In genomic region chr4:118410871-118411270, GRCm38 (mm10) we compare ENCODE assay signal across 25 mouse cellular contexts. TPM values are rescaled to one million over a fixed set of nuclear protein-coding genes. Genes with fewer than 3 reads are reported as not detected.
DNase-seq lines count a peak whose midpoint lies in the region; ATAC-seq lines count a peak whose summit lies in the region.
"Had no signal": no experiment of that assay in that cellular context is flagged by ENCODE, and none has a peak within 500 bp of the region (broad histone marks: within the 10 kb centered on the region; RNA-seq: fewer than 3 reads in every experiment).

No protein-coding gene starts in this region.

- peak; percentile 45 for DNase-seq in midbrain, embryonic 11.5 days (ENCODE audit: low spot score, missing footprints)
- no peak for DNase-seq in midbrain, embryonic 14.5 days
- peak; percentile 88 for DNase-seq in fat pad, adult 2 months (ENCODE audit: extremely low read depth, low read depth, low spot score)
- DNase-seq in T-cell, adult 2 months (ENCODE audit: low spot score) = no peak
- DNase-seq: adrenal gland, postnatal 14 days; cerebellum, adult 11 months; cerebellum, adult 8-10 months; cerebellum, postnatal 14 days; embryo, embryonic 11 days; forebrain, postnatal 0 days; gastrocnemius, postnatal 25 days; heart, adult 18-20 months; heart, postnatal 10 days; heart, postnatal 4 days had no signal

- H3K9ac ChIP-seq in midbrain, embryonic 11.5 days (ENCODE audit: low read length) = no peak overlapping the region
- H3K9ac ChIP-seq in midbrain, embryonic 14.5 days (replicated peaks; ENCODE audit: low read length) = no peak overlapping the region
- H3K9ac ChIP-seq in liver, embryonic 15.5 days = no peak overlapping the region
- H3K9ac ChIP-seq: embryonic facial prominence, embryonic 15.5 days; forebrain, postnatal 0 days had no signal

- WGBS in midbrain, embryonic 11.5 days = 90% methylated on average over 5 of the region's 5 CpGs
- 95% methylated on average over 5 of the region's 5 CpGs for WGBS in midbrain, embryonic 14.5 days
- WGBS in liver, embryonic 15.5 days (ENCODE audit: insufficient replicate concordance) = 87% methylated on average over 5 of the region's 5 CpGs

- peaks cover 16% of the 10 kb centered on the region for H3K4me1 ChIP-seq in midbrain, embryonic 11.5 days (ENCODE audit: control insufficient read depth, insufficient read depth, low read length)
- peaks cover 15% of the 10 kb centered on the region for H3K4me1 ChIP-seq in midbrain, embryonic 14.5 days (ENCODE audit: control insufficient read depth, insufficient read depth, low read length)
- H3K4me1 ChIP-seq in liver, embryonic 15.5 days (replicated peaks) = peaks cover 33% of the 10 kb centered on the region

- no peaks in the 10 kb centered on the region for H3K27me3 ChIP-seq in midbrain, embryonic 11.5 days (ENCODE audit: control insufficient read depth, insufficient read depth, low read length)
- H3K27me3 ChIP-seq in midbrain, embryonic 14.5 days (ENCODE audit: control insufficient read depth, insufficient read depth, low read length) = no peaks in the 10 kb centered on the region
- H3K27me3 ChIP-seq in liver, embryonic 15.5 days = no peaks in the 10 kb centered on the region
- H3K27me3 ChIP-seq: embryonic facial prominence, embryonic 15.5 days; forebrain, embryonic 13.5 days; hindbrain, embryonic 12.5 days had no signal

- peaks cover 13% of the 10 kb centered on the region for H3K36me3 ChIP-seq in midbrain, embryonic 11.5 days (ENCODE audit: control insufficient read depth, insufficient read depth, low read length)
- peaks cover 48% of the 10 kb centered on the region for H3K36me3 ChIP-seq in midbrain, embryonic 14.5 days (ENCODE audit: control insufficient read depth, insufficient read depth, low read length)
- peaks cover 55% of the 10 kb centered on the region for H3K36me3 ChIP-seq in liver, embryonic 15.5 days (replicated peaks)

- no peak for ATAC-seq in midbrain, embryonic 11.5 days (ENCODE audit: low FRiP score)
- no peak for ATAC-seq in midbrain, embryonic 14.5 days (ENCODE audit: low FRiP score, low TSS enrichment)
- ATAC-seq in liver, embryonic 15.5 days (ENCODE audit: insufficient read depth) = no peak
- ATAC-seq in granulocyte monocyte progenitor cell, adult 5-6 weeks (replicated peaks; ENCODE audit: poor library complexity, severe bottlenecking) = no peak
- no peak for ATAC-seq in megakaryocyte, adult 5-6 weeks (ENCODE audit: poor library complexity, severe bottlenecking)
- ATAC-seq: forebrain, embryonic 13.5 days; forebrain, postnatal 0 days; hindbrain, embryonic 16.5 days; inflammation-experienced regulatory T-cells, adult 6 months had no signal

- no peak overlapping the region for H3K4me3 ChIP-seq in midbrain, embryonic 11.5 days (ENCODE audit: low read depth, low read length)
- no peak overlapping the region for H3K4me3 ChIP-seq in midbrain, embryonic 14.5 days (replicated peaks; ENCODE audit: low read depth, low read length)
- no peak overlapping the region for H3K4me3 ChIP-seq in liver, embryonic 15.5 days (replicated peaks)

- H3K27ac ChIP-seq in midbrain, embryonic 11.5 days (ENCODE audit: low read depth, low read length) = no peak overlapping the region
- H3K27ac ChIP-seq in midbrain, embryonic 14.5 days (replicated peaks; ENCODE audit: low read depth, low read length) = no peak overlapping the region
- H3K27ac ChIP-seq in liver, embryonic 15.5 days (replicated peaks) = no peak overlapping the region
- H3K27ac ChIP-seq: embryonic facial prominence, embryonic 15.5 days; forebrain, embryonic 13.5 days; heart, embryonic 10.5 days; hindbrain, embryonic 12.5 days had no signal

- H3K9me3 ChIP-seq in midbrain, embryonic 11.5 days (ENCODE audit: control insufficient read depth, low read length) = no peaks in the 10 kb centered on the region
- H3K9me3 ChIP-seq in midbrain, embryonic 14.5 days (ENCODE audit: control insufficient read depth, low read length) = no peaks in the 10 kb centered on the region
- no peaks in the 10 kb centered on the region for H3K9me3 ChIP-seq in liver, embryonic 15.5 days (replicated peaks)
- H3K9me3 ChIP-seq: embryonic facial prominence, embryonic 15.5 days; forebrain, embryonic 13.5 days; heart, embryonic 10.5 days; hindbrain, embryonic 12.5 days had no signal

- no peak overlapping the region for H3K4me2 ChIP-seq in midbrain, embryonic 11.5 days
- H3K4me2 ChIP-seq in midbrain, embryonic 14.5 days (ENCODE audit: low read length) = no peak overlapping the region
- H3K4me2 ChIP-seq in liver, embryonic 15.5 days = 0 out of 2 replicates have a peak overlapping the region, but pooled peaks have one; percentile 23

RNA-seq across cellular contexts. Expression of gene Med8, which starts 1.7 kb away (rescaled TPM):
- 166 and 176 TPM in 2 replicates for polyA plus RNA-seq in midbrain, embryonic 11.5 days (2014; fragmentation: Nextera tagmentation; extraction: Ambion mirVana)
- polyA plus RNA-seq in midbrain, embryonic 14.5 days (2014; fragmentation: Nextera tagmentation; extraction: Ambion mirVana) = 89.6 and 109 TPM in 2 replicates
- polyA plus RNA-seq in liver, embryonic 15.5 days (2015; fragmentation: Nextera tagmentation; extraction: Ambion mirVana) = 65.5 and 73.5 TPM in 2 replicates
- total RNA-seq in granulocyte monocyte progenitor cell, adult 5-6 weeks (2014; fragmentation: Nextera tagmentation) = 75.7 and 79.4 TPM in 2 replicates
- 94.8 and 103 TPM in 2 replicates for total RNA-seq in granulocyte monocyte progenitor cell, adult 5-6 weeks (2017)
- 76.9 and 102 TPM in 2 replicates for total RNA-seq in megakaryocyte, adult 5-6 weeks (2015)
- 82.0 and 106 TPM in 2 replicates for total RNA-seq in megakaryocyte, adult 5-6 weeks (2017)

RNA-seq across cellular contexts. Expression of gene Szt2, which starts 1.8 kb away (rescaled TPM):
- polyA plus RNA-seq in midbrain, embryonic 11.5 days (2014; fragmentation: Nextera tagmentation; extraction: Ambion mirVana) = 7.8 and 8.2 TPM in 2 replicates
- polyA plus RNA-seq in midbrain, embryonic 14.5 days (2014; fragmentation: Nextera tagmentation; extraction: Ambion mirVana) = 13.2 and 14.7 TPM in 2 replicates
- polyA plus RNA-seq in liver, embryonic 15.5 days (2015; fragmentation: Nextera tagmentation; extraction: Ambion mirVana) = 2.4 and 2.5 TPM in 2 replicates
- 20.6 and 25.0 TPM in 2 replicates for total RNA-seq in granulocyte monocyte progenitor cell, adult 5-6 weeks (2014; fragmentation: Nextera tagmentation)
- 3.7 and 4.0 TPM in 2 replicates for total RNA-seq in granulocyte monocyte progenitor cell, adult 5-6 weeks (2017)
- total RNA-seq in megakaryocyte, adult 5-6 weeks (2015) = 11.2 and 13.6 TPM in 2 replicates
- total RNA-seq in megakaryocyte, adult 5-6 weeks (2017) = 4.1 and 5.5 TPM in 2 replicates

RNA-seq across cellular contexts. Expression of gene Elovl1, which starts 17.0 kb away (rescaled TPM):
- polyA plus RNA-seq in midbrain, embryonic 11.5 days (2014; fragmentation: Nextera tagmentation; extraction: Ambion mirVana) = 35.6 and 36.9 TPM in 2 replicates
- polyA plus RNA-seq in midbrain, embryonic 14.5 days (2014; fragmentation: Nextera tagmentation; extraction: Ambion mirVana) = 14.0 and 25.0 TPM in 2 replicates
- 83.4 and 93.5 TPM in 2 replicates for polyA plus RNA-seq in liver, embryonic 15.5 days (2015; fragmentation: Nextera tagmentation; extraction: Ambion mirVana)
- 116 and 119 TPM in 2 replicates for total RNA-seq in granulocyte monocyte progenitor cell, adult 5-6 weeks (2014; fragmentation: Nextera tagmentation)
- total RNA-seq in granulocyte monocyte progenitor cell, adult 5-6 weeks (2017) = 53.6 and 63.3 TPM in 2 replicates
- 88.6 and 93.9 TPM in 2 replicates for total RNA-seq in megakaryocyte, adult 5-6 weeks (2015)
- 67.1 and 76.1 TPM in 2 replicates for total RNA-seq in megakaryocyte, adult 5-6 weeks (2017)

RNA-seq across cellular contexts. Expression of gene Cdc20, which starts 26.3 kb away (rescaled TPM):
- polyA plus RNA-seq in midbrain, embryonic 11.5 days (2014; fragmentation: Nextera tagmentation; extraction: Ambion mirVana) = 305 and 337 TPM in 2 replicates
- 29.6 and 47.3 TPM in 2 replicates for polyA plus RNA-seq in midbrain, embryonic 14.5 days (2014; fragmentation: Nextera tagmentation; extraction: Ambion mirVana)
- polyA plus RNA-seq in liver, embryonic 15.5 days (2015; fragmentation: Nextera tagmentation; extraction: Ambion mirVana) = 170 and 187 TPM in 2 replicates
- 26.7 and 35.6 TPM in 2 replicates for total RNA-seq in granulocyte monocyte progenitor cell, adult 5-6 weeks (2014; fragmentation: Nextera tagmentation)
- 77.2 and 88.2 TPM in 2 replicates for total RNA-seq in granulocyte monocyte progenitor cell, adult 5-6 weeks (2017)
- 47.3 and 47.8 TPM in 2 replicates for total RNA-seq in megakaryocyte, adult 5-6 weeks (2015)
- 81.0 and 83.9 TPM in 2 replicates for total RNA-seq in megakaryocyte, adult 5-6 weeks (2017)

RNA-seq across cellular contexts. Expression of gene Mpl, which starts 46.4 kb away (rescaled TPM):
- 1.4 and 1.6 TPM in 2 replicates for polyA plus RNA-seq in midbrain, embryonic 11.5 days (2014; fragmentation: Nextera tagmentation; extraction: Ambion mirVana)
- polyA plus RNA-seq in midbrain, embryonic 14.5 days (2014; fragmentation: Nextera tagmentation; extraction: Ambion mirVana) = 0.13 TPM in 1 of 2 replicates, not detected in the other
- polyA plus RNA-seq in liver, embryonic 15.5 days (2015; fragmentation: Nextera tagmentation; extraction: Ambion mirVana) = 6.3 and 7.3 TPM in 2 replicates
- total RNA-seq in granulocyte monocyte progenitor cell, adult 5-6 weeks (2014; fragmentation: Nextera tagmentation) = 0.11 and 0.49 TPM in 2 replicates
- total RNA-seq in granulocyte monocyte progenitor cell, adult 5-6 weeks (2017) = not detected in 2 replicates
- 0.36 TPM in 1 of 2 replicates, not detected in the other for total RNA-seq in megakaryocyte, adult 5-6 weeks (2015)
- total RNA-seq in megakaryocyte, adult 5-6 weeks (2017) = not detected in 2 replicates
- total RNA-seq: ES-E14; forebrain, postnatal 0 days; gastrocnemius, adult 18-20 months; gastrocnemius, postnatal 25 days had no signal
- polyA plus RNA-seq: forebrain, postnatal 0 days; inflammation-experienced regulatory T-cells, adult 6 months had no signal

Comparison
In these comparisons a context has a peak if more than half of its experiments do, and no peak if none do; other contexts are left out.
1. DNase-seq: peak in midbrain, embryonic 11.5 days (single experiment) and fat pad, adult 2 months (single experiment); none in midbrain, embryonic 14.5 days (single experiment) and T-cell, adult 2 months (single experiment).